Mouse (Mus musculus) lung, postnatal 10 days (tissue): Measurements from ENCODE around the gene Arntl2.
"Not testable (repeated sequence)": the region's sequence is repeated elsewhere in the genome, so short reads cannot be mapped to it uniquely, and the experiment has no call there.

ENCODE experiments used
- DNase-seq: peaks from one replicate; pipeline ENCODE4 v3.0.0; 2021

The Arntl2 gene

DNA sequence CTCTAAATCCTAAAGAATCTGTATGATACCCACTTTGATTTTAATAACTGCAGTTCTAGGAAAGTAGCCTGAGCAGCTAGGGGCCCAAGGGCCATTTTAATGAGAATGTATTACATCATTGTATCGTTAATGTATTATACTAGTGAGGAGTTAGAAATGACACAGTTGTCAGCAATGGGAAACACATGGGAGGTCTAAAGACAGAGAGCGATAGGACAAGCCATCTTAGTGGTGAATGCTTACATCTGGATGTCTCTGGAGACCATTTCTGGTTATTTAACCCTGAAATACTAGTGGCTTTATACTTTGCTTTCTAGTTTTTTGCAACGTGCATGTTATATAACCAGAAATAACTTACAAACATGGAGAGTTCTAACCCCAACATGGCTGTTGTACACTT, 56.1 kb downstream of the Arntl2 start:
- no peak for DNase-seq

GRCm38 (mm10) chr6:146852739-146853138, 56.9 kb downstream of the Arntl2 start:
- no peak for DNase-seq

- DNase-seq, result no peak
Observed at GRCm38 (mm10) chr6:146855185-146855584, 59.3 kb downstream of the Arntl2 start.

DNA sequence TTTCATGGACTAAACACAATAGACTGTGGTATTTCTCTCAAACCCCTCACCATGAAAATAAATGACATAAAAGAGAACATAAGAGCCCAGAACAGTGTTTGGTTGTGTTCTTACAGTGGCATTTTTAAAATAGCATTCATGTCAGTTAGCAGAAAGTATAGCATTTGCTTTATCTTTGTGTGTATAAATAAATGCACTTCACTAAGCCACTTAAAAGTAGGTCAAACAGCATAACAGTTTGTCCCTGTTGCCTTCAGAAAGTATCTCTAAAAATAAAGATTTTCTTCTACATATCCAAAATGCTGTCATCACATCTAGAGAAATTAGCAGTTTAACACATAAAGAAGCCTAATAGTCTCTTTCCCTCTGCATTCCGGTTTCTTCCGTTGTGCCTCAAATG, 61.5 kb downstream of the Arntl2 start:
- no peak for DNase-seq

- DNase-seq, result no peak
Observed at GRCm38 (mm10) chr6:146863154-146863553, 67.3 kb downstream of the Arntl2 start.

GRCm38 (mm10) chr6:146864370-146864769, 68.5 kb downstream of the Arntl2 start:
- DNase-seq, result not testable (repeated sequence)

DNA sequence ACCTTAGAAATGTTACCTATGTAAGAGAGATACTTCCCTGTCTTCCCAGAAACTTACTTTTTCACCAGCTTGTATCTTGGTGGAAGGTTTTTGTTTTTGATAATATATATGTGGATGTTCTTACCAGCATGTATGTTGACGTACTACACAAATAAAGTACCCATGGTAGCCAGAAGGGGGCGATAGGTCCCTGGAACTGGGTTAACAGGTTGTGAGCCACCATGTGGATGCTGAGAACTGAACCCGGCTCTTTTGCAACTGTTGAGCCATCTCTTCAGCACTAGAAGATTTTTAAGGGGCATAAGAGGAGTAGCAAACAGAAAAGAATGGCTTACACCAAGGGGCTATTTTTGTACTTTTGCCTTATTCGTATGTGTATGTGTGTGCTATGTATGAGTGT, 69.8 kb downstream of the Arntl2 start:
- no peak for DNase-seq

DNA sequence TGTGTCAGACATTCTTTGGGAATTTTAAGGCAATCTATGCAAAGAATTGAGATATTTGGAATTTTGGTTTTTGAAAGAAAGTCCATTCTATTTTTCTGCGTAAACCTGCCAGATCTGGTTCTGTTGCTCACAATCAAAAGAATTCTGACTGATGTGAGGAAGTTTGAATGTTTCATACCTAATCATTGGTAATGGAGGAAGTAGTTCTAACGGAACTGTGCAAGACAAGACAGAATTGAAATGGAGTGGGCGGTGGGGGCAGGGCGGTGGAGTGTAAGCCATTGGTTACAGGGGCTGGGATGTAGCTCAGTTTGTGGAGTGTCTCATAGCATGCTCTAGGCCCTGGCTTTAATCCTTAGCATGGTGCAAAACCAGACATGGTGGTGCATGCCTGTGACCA, 76.1 kb downstream of the Arntl2 start:
- no peak for DNase-seq

GRCm38 (mm10) chr6:146874415-146874814, 78.6 kb downstream of the Arntl2 start:
- no peak for DNase-seq

DNA sequence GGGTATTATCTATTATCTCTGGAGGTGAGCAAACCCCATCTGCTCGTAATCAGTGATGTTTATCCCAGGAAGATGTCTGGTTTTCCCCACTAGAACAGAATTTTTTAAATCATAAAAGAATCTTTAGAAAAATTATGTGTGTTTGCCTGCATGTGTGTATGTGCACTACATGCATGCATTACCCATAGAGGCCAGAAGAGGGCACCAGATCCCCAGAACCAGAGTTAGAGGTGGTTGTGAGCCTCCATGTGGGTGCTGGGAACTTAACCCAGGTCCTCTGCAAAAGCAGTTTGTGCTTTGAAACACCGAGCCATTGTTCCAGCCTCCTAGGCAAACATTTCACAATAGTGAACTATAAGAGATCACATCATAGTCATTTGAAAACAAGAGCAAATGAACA, 81.0 kb downstream of the Arntl2 start:
- no peak for DNase-seq

GRCm38 (mm10) chr6:146877425-146878045, 81.7 kb downstream of the Arntl2 start:
- no peak for DNase-seq

DNA sequence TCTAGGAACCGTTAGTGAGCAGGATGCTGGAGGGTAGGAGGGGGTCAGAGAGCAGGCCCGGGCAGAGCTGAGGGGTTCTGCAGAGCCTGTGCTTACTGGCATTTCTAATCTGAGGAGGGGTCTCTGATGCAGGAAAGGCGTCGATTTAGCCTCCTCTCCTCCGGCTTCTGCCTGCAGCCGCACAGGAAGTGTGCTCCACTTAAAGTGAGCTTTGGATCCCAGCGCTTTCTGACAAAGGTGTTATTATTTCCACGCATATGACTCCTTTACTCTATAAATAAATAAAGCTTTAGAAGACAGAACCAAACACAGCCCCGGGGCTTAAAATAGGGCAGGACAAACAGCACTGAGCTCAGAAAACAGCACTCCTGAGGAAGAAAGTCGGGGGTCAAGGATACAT, 83.1 kb downstream of the Arntl2 start:
- DNase-seq, result no peak

DNA sequence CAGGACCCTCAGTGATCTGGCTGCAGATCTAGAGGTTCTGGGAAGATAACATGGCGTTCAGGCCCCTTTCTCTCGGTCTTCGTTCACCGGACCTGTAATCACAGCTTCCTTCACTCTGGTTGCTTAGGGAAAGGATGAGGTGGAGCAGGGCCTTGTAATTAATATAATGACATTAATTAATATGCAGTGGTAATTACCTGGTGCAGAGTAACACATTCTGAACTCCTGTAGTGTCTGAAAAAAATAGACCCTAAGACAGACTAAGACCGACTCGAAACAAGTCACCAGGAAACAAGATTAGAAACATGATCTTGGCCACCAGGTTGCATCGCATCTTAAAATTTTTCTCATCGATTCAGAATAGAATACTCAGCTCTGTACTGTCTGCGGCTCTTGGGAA, 84.0 kb downstream of the Arntl2 start:
- no peak for DNase-seq

DNA sequence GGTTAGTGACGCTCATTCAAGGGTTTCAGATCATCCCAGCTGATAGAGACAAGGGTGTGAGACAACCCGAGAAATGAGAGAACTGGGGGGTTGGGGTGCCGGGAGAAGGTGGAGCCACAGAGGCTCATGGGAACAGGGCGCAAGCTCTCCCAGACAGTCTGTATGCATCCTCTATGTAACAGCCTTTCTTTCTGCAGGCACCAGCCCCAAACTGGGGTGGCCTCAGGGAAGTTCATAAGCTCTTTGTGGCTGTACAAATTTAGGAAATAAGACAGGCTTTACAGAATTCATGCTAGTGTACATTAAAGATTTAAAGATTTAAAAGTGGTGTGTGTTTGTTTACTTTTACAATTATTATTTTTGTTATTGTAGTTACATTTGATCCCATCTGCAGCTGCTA, 84.4 kb downstream of the Arntl2 start:
- no peak for DNase-seq

DNA sequence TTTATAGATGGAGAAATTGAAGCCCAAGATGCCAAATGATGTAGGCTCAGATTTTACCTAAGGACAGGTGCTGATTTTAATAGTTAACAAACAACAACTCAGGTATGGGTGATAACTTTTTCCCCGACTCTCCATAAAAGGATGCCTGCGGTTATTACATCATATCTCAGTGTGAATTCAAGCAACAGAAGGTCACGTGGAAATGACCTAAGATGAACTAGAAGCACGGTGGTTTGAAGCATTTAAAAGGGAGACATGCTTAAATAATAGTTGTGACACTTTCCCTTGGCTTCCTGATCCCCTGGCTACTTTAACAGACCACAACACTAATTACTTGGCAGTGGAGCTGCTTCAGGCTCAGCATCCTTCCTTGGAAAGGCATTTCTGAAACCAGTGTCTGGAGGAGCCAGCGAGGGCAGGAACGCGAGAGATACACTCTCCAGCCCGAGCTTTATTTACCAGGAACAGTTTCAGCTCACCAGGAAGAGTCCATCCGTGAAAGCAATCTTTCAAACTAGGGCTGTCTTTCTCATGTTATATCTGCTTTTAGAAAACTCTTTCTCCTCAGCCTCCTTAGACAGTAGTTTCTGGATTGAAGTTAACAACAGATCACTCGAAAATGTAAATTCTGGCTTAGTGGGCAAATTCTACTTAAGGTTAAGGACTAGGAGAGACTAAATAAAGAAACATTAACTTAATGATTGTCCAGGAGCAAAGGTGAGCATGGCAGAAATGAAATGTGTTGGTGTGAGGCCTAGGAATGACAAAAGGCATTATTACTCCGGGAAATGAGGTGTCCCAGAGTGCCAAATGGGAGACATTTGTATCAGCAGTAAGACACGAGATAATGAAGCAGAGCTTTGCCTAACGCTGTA, 86.3 kb downstream of the Arntl2 start:
- no peak for DNase-seq
